Mouse (Mus musculus): ENCODE measurements around the gene Top3b.

GRCm38 (mm10) chr16:16826223-16826622 is 44.3 kb upstream of the Top3b start:
- TF ChIP-seq ZC3H11A (IDR thresholded peaks at IDR 0.05; ENCODE audit: borderline replicate concordance, low read depth, low read length), result no peak
- no peak for TF ChIP-seq HCFC1 (IDR thresholded peaks at IDR 0.05; ENCODE audit: borderline replicate concordance, insufficient read depth, low read length)
